Mouse (Mus musculus) midbrain, embryonic 12.5 days (tissue): ENCODE data around the gene Ndufb3. TPM values are rescaled to one million over a fixed set of nuclear protein-coding genes. Genes with fewer than 3 reads are reported as not detected.
"Not testable (repeated sequence)": the region's sequence is repeated elsewhere in the genome, so short reads cannot be mapped to it uniquely, and the experiment has no call there.

Source experiments
- ATAC-seq: fragments of 200-750 bp; cut with Nextera tagmentation; 2 replicates; pipeline ENCODE4 v1.8.0; 2017; ENCODE audit warnings: low read depth, moderate TSS enrichment, moderate library complexity; ENCODE audit not compliant: low FRiP score
- H3K27ac ChIP-seq: fragments of 300-500 bp; sonication (generic); replicated peaks from 2 replicates; pipeline ENCODE4 v1.5.1; 2016; ENCODE audit warnings: mild to moderate bottlenecking
- H3K27me3 ChIP-seq: fragments of 300-500 bp; sonication (generic); 2 replicates; pipeline ENCODE4 v1.6.1; 2016; ENCODE audit warnings: mild to moderate bottlenecking
- H3K36me3 ChIP-seq: fragments of 300-500 bp; sonication (generic); 2 replicates; pipeline ENCODE4 v1.6.1; 2016
- H3K4me1 ChIP-seq: fragments of 300-500 bp; sonication (generic); 2 replicates; pipeline ENCODE4 v1.6.1; 2016
- H3K4me2 ChIP-seq: fragments of 300-500 bp; sonication (generic); replicated peaks from 2 replicates; pipeline ENCODE4 v1.6.1; 2016; ENCODE audit warnings: mild to moderate bottlenecking, moderate library complexity
- H3K4me3 ChIP-seq: fragments of 300-500 bp; sonication (generic); 2 replicates; pipeline ENCODE4 v1.5.1; 2016; ENCODE audit warnings: mild to moderate bottlenecking
- H3K9ac ChIP-seq: fragments of 300-500 bp; sonication (generic); replicated peaks from 2 replicates; pipeline ENCODE4 v1.6.1; 2016; ENCODE audit warnings: mild to moderate bottlenecking, moderate library complexity
- H3K9me3 ChIP-seq: fragments of 300-500 bp; sonication (generic); 2 replicates; pipeline ENCODE4 v1.6.1; 2016; ENCODE audit warnings: mild to moderate bottlenecking
- WGBS: fragments of 180-500 bp; shearing (Covaris S2); methylation state at CpG from one replicate; pipeline ENCODE4 v1.1.7; 2016; 5-methylcytosine and 5-hydroxymethylcytosine counted together
- polyA plus RNA-seq: library from polyadenylated mRNA; unstranded; fragments of >200 nt; fragmentation: Nextera tagmentation; extraction: Ambion mirVana; gene quantifications from 2 replicates; pipeline ENCODE4 v1.2.1, GENCODE M21; 2016

The Ndufb3 gene
- polyA plus RNA-seq, 1 experiment from 2014 or later: 146 TPM

DNA sequence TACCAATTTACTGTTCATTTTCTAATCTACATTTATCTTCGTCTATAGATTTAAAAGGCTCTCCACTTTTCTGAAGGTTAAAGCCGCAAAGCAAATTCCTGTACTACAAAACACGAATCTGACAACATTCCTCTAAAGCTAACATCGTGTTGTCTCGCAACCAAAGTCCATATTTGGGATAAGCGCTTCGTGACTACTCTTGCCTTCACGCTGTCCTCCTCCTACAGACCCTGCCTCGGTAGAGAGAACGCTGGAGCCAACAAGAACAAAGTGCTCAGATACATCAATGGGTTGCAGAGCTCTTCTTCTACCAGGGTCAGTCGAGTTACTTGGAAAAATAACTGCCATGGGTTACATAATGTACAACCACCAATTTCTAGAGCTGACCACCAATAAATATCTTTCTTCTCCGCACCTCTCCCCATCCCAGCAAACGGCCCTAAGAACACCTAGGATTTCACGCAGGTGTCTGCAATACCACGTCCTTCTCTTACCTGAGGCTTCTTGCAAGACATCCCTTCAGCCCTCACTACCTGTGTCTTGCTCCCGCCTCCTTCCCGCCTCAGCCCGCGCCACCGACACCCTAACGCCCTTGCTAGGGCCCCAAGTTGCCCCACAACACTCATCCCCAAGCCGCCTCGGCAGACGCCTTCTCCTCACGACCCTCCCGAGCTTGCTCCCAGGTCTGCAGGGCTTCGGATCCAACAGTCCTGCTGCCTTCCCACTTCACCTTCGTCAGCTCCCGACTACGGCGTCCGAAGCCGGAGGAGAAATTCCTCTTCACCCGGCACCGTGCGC is 612 bp upstream of the Ndufb3 start:
- H3K9ac ChIP-seq: peak overlapping the region; percentile 87
- H3K27me3 ChIP-seq: no peaks in the 10 kb centered on the region
- H3K9me3 ChIP-seq: no peaks in the 10 kb centered on the region
- peak overlapping the region; percentile 40 for H3K27ac ChIP-seq
- ATAC-seq: peak; percentile 77
- 6% methylated on average over 36 of the region's 36 CpGs for WGBS
- peak overlapping the region; percentile 90 for H3K4me3 ChIP-seq
- H3K36me3 ChIP-seq: no peaks in the 10 kb centered on the region
- peak overlapping the region; percentile 82 for H3K4me2 ChIP-seq
- H3K4me1 ChIP-seq: peaks cover 12% of the 10 kb centered on the region

DNA sequence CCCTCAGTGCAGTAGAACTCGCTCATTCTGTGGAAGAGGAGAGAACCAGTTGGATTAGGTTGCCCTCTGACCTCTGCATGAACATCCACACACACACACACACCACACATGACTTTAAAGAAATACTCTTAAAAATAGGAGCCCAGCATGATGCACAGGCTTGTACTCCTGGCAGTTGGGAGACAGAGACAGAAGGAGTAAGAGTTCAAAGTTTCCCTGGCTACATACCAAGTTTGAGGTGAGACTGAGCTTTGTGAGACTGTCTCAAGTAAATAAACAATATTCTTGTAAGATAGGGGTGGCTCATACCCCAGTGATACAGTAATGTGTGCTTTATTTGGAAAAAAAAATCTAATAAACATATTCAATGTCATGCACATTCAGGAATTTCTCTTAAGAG is 1.3 kb downstream of the Ndufb3 start:
- no peaks in the 10 kb centered on the region for H3K27me3 ChIP-seq
- H3K9ac ChIP-seq: no peak overlapping the region
- H3K4me1 ChIP-seq: peaks cover 12% of the 10 kb centered on the region
- WGBS: 86% methylated on average over 1 of the region's 1 CpGs
- H3K36me3 ChIP-seq: peaks cover 8% of the 10 kb centered on the region; the same call in 1 of the 2 replicates
- H3K9me3 ChIP-seq: no peaks in the 10 kb centered on the region
- peak overlapping the region; percentile 90; the same call in 1 of the 2 replicates for H3K4me3 ChIP-seq
- H3K27ac ChIP-seq: no peak overlapping the region
- ATAC-seq: no peak
- peak overlapping the region; percentile 82 for H3K4me2 ChIP-seq

DNA sequence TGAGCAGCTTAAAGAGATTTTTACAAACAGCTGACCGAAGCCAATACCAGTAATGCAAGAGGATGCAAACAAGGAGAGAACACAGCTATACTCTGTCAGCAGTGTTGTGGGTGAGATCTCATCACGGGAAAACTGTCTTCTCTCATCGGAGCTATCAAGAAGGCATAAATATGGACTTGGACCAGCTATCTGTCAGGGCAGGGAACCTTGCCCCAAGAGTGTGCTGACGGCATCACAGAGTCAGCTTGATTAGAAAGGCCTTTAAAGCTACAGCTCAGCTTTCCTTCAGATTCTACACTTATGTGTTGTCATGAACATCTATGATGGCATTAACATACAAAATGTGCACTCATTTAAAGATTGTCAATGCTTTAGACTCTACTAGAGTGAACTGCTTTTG is 16.5 kb downstream of the Ndufb3 start:
- no peak overlapping the region for H3K4me3 ChIP-seq
- no peak overlapping the region for H3K27ac ChIP-seq
- no peak overlapping the region for H3K4me2 ChIP-seq
- ATAC-seq: no peak
- H3K4me1 ChIP-seq: no peaks in the 10 kb centered on the region
- no peaks in the 10 kb centered on the region for H3K27me3 ChIP-seq
- 0 out of 2 replicates have a peak, but pooled peaks cover 5% of the 10 kb centered on the region for H3K9me3 ChIP-seq
- H3K36me3 ChIP-seq: no peaks in the 10 kb centered on the region
- no peak overlapping the region for H3K9ac ChIP-seq
- WGBS: 88% methylated on average over 4 of the region's 4 CpGs

DNA sequence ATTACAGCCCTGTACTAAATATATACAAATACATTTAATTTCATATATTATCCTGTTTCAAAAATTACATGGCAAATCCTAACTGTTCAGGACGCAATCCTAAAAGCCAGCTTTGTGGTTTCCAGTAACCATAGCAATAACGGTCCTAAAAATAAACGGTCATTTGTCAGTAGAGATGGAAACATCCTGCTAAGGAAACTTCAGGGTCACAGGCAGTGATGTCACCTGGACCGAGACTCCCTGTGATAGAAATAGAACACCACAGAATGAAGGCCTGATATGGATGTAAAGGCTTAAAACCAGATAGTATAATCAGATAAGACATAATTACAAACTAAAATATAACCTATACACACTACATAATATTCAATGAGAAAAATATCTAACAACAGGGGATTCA is 17.6 kb downstream of the Ndufb3 start:
- no peak overlapping the region for H3K27ac ChIP-seq
- no peaks in the 10 kb centered on the region for H3K4me1 ChIP-seq
- 87% methylated on average over 4 of the region's 4 CpGs for WGBS
- H3K27me3 ChIP-seq: no peaks in the 10 kb centered on the region
- no peak for ATAC-seq
- H3K4me2 ChIP-seq: no peak overlapping the region
- 0 out of 2 replicates have a peak, but pooled peaks cover 5% of the 10 kb centered on the region for H3K9me3 ChIP-seq
- no peak overlapping the region for H3K9ac ChIP-seq
- no peaks in the 10 kb centered on the region for H3K36me3 ChIP-seq
- H3K4me3 ChIP-seq: no peak overlapping the region

DNA sequence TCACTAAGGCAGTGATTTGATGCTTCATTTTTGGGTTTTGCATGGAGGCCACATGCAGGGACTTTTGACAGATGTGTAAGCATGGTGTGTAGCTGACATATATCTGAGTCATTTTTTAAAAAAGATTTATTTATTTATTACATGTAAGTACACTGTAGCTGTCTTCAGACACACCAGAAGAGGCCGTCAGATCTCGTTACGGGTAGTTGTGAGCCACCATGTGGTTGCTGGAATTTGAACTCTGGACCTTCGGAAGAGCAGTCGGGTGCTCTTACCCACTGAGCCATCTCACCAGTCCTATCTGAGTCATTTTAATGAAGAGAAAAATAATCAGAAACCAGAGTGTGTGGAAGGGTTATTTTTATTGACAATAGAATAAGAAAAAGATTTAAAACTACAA is 23.4 kb downstream of the Ndufb3 start:
- H3K9me3 ChIP-seq, H3K9ac ChIP-seq, H3K36me3 ChIP-seq, H3K27me3 ChIP-seq, ATAC-seq, H3K4me3 ChIP-seq, H3K27ac ChIP-seq, H3K4me1 ChIP-seq, H3K4me2 ChIP-seq: not testable (repeated sequence)
- WGBS: 93% methylated on average over 5 of the region's 5 CpGs

DNA sequence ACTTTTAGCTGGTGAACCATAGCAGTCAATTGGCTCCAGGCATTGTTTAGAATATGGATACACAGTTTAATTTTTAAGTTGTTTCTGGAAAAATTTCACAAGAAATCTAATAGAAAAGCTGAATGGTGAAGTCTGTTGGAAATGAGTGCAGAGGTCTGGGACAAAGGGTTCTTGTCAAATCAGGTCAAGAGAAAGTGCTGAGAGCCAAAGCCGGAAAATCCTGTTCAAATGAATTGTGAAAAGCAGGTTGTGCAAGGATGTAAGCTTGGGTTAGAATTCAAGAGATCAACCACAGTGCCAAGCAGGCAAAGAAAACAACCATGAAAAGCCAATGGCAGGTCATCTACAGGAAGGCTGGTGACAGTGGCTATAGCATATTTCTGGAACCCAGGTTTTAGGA is 24.0 kb downstream of the Ndufb3 start:
- 83% methylated on average over 1 of the region's 1 CpGs for WGBS
- Histone ChIP-seq H3K36me3 (no peaks in the 10 kb centered on the region), H3K27me3 (no peaks in the 10 kb centered on the region), H3K27ac (no peak overlapping the region), H3K4me3 (no peak overlapping the region), H3K9ac (no peak overlapping the region), H3K4me1 (no peaks in the 10 kb centered on the region), H3K9me3 (0 out of 2 replicates have a peak, but pooled peaks cover 5% of the 10 kb centered on the region), H3K4me2 (no peak overlapping the region)
- no peak for ATAC-seq

DNA sequence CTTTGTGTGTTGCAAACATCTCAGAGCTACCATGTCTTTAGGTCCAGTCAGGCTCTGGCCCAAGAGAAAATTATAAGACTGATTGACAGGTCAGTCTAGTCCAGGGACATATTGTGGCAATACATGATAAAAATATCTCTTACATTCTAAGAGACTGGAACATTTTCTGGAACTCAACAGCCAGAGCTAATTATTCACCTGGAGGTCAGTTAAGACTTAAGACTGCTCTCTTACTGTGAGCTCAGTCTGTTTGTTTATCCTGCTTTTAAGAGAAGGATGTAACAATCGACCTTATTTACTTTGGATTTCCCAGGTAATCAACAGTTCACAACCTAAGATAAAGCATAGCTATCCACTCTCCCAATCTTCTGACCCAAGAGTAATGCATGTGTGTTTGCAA is 24.4 kb downstream of the Ndufb3 start:
- no peaks in the 10 kb centered on the region for H3K4me1 ChIP-seq
- H3K27ac ChIP-seq: no peak overlapping the region
- no peak overlapping the region for H3K9ac ChIP-seq
- H3K36me3 ChIP-seq: no peaks in the 10 kb centered on the region
- no peaks in the 10 kb centered on the region for H3K27me3 ChIP-seq
- no peak for ATAC-seq
- 0 out of 2 replicates have a peak, but pooled peaks cover 5% of the 10 kb centered on the region for H3K9me3 ChIP-seq
- 69% methylated on average over 1 of the region's 1 CpGs for WGBS
- no peak overlapping the region for H3K4me2 ChIP-seq
- H3K4me3 ChIP-seq: no peak overlapping the region

DNA sequence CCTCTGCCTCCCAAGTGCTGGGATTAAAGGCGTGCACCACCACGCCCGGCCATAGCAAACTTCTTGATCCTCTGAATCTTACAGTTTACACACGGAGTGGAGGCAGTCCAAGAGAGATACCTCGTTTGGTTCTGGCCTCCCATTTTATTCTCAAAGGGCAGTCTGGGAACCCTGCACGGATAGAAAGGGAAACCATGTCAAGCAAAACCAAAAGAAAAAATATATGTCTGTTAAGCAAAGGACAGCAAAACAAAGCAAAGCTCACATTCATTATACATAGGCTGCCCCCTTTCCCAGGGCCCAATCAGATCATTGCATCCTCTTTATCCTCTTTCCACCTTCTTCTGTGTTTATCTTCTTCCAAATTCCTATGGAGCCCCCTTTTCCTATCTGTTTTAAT is 27.6 kb downstream of the Ndufb3 start:
- H3K9me3 ChIP-seq: no peaks in the 10 kb centered on the region
- no peak overlapping the region for H3K4me3 ChIP-seq
- no peaks in the 10 kb centered on the region for H3K27me3 ChIP-seq
- H3K4me1 ChIP-seq: no peaks in the 10 kb centered on the region
- H3K36me3 ChIP-seq: no peaks in the 10 kb centered on the region
- no peak overlapping the region for H3K9ac ChIP-seq
- H3K27ac ChIP-seq: no peak overlapping the region
- WGBS: 78% methylated on average over 6 of the region's 6 CpGs
- no peak for ATAC-seq
- no peak overlapping the region for H3K4me2 ChIP-seq

DNA sequence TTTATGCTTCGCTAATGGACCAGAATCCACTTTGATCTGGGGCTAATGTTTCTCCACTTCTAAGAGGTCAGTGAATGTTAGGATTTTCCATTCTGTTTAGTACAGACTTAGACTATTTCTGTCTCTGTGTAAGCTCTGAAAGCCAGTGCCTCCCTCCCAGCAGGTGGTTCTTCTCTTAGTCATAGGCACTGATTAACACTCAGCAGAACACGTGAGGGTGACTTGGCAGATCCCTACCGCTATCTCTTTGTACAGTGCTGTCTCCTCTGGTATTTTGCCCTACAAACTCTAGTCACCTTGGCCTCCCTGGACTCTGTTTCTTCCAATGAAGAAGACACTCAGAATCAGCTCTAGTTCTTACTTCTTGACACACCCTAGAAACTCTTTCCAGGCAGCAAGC is 28.2 kb downstream of the Ndufb3 start:
- H3K4me3 ChIP-seq: no peak overlapping the region
- H3K27me3 ChIP-seq: no peaks in the 10 kb centered on the region
- no peak overlapping the region for H3K4me2 ChIP-seq
- no peak overlapping the region for H3K27ac ChIP-seq
- no peaks in the 10 kb centered on the region for H3K4me1 ChIP-seq
- H3K36me3 ChIP-seq: no peaks in the 10 kb centered on the region
- no peak overlapping the region for H3K9ac ChIP-seq
- no peaks in the 10 kb centered on the region for H3K9me3 ChIP-seq
- ATAC-seq: no peak
- WGBS: 70% methylated on average over 3 of the region's 3 CpGs

DNA sequence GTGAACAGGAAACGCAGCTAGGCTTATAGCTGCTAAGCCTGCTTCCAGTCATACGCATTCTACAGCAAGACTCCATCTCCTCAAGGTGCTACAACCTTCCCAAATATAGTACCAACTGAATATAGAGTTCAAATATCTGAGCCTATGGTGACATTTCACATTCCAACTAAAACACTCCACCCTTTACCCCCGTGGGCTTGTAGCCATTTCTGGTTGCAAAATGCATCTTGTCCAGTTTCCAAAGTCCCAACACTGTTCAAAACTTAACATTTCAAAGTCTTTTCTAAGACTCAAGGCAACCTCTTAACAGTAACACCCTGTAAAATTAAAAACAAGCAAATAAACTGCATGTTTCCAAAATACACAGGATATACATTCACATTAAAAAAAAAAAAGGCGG is 29.0 kb downstream of the Ndufb3 start:
- Histone ChIP-seq H3K36me3 (no peaks in the 10 kb centered on the region), H3K27ac (no peak overlapping the region), H3K9ac (no peak overlapping the region)

DNA sequence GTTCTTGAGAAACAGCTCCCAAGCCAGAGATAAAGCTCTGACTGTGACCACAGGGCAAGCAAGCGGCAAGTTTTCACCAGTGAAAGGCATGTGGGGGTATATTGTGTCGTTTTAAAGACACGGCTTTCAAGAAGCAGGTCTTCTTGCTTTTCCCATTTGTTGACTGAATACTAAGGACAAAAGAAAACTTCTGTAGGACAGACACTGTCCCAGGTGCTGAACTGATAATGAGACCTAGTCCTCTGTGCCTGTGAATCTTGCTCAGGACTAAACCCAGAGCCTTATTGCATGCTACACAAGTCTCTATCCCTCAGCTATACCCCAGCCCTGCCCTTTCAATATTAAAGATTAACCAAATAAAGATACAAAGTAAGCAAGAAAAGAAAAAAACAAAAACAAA is 30.0 kb downstream of the Ndufb3 start:
- Histone ChIP-seq H3K9ac (no peak overlapping the region), H3K9me3 (no peaks in the 10 kb centered on the region), H3K4me2 (no peak overlapping the region), H3K27ac (no peak overlapping the region), H3K27me3 (no peaks in the 10 kb centered on the region), H3K4me3 (no peak overlapping the region), H3K4me1 (no peaks in the 10 kb centered on the region), H3K36me3 (no peaks in the 10 kb centered on the region)
- no peak for ATAC-seq
- 74% methylated on average over 3 of the region's 3 CpGs for WGBS

More for the DNA sequence above, 29.0 kb downstream of the Ndufb3 start:
- Histone ChIP-seq H3K9me3 (no peaks in the 10 kb centered on the region), H3K4me2 (no peak overlapping the region), H3K4me3 (no peak overlapping the region), H3K4me1 (no peaks in the 10 kb centered on the region), H3K27me3 (no peaks in the 10 kb centered on the region)
- ATAC-seq: no peak
- WGBS: 82% methylated on average over 4 of the region's 4 CpGs

DNA sequence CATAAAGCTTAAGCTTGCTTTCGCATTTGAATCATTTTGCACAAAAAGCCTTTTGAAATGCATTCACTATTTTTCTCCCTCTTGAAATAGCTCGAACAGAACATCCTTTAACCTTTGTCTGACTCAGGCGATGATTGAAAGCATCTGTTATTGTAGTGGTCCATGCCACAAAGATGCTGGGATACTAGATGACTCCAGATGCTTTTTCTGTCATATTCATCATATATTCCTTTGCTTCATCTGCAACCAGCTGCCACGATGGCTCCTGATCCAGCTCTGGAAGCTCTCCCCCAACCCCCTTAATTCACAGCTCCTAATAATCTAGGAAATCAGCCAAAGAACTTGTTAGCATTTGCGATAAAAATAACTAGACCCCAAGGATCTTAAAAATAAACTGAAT is 30.9 kb downstream of the Ndufb3 start:
- H3K9ac ChIP-seq: no peak overlapping the region
- ATAC-seq: no peak
- no peaks in the 10 kb centered on the region for H3K9me3 ChIP-seq
- 60% methylated on average over 5 of the region's 5 CpGs for WGBS
- H3K36me3 ChIP-seq: no peaks in the 10 kb centered on the region
- no peak overlapping the region for H3K27ac ChIP-seq
- no peak overlapping the region for H3K4me2 ChIP-seq
- no peak overlapping the region for H3K4me3 ChIP-seq
- H3K4me1 ChIP-seq: no peaks in the 10 kb centered on the region
- no peaks in the 10 kb centered on the region for H3K27me3 ChIP-seq
